Mouse (Mus musculus) heart, embryonic 12.5 days (tissue): ENCODE data around the gene Lrrtm4. TPM values are rescaled to one million over a fixed set of nuclear protein-coding genes. Genes with fewer than 3 reads are reported as not detected.

Experiments
- ATAC-seq: fragments of 200-750 bp; cut with Nextera tagmentation; 2 replicates; pipeline ENCODE4 v1.8.0; 2017; ENCODE audit warnings: moderate TSS enrichment, moderate library complexity; ENCODE audit not compliant: insufficient number of reproducible peaks, low FRiP score
- H3K27ac ChIP-seq: fragments of 300-500 bp; sonication (generic); 2 replicates; pipeline ENCODE4 v1.5.1; 2016; ENCODE audit warnings: mild to moderate bottlenecking, moderate library complexity; ENCODE audit not compliant: poor library complexity, severe bottlenecking
- H3K27me3 ChIP-seq: fragments of 300-500 bp; sonication (generic); replicated peaks from 2 replicates; pipeline ENCODE4 v1.6.1; 2016; ENCODE audit warnings: mild to moderate bottlenecking, moderate library complexity
- H3K36me3 ChIP-seq: fragments of 300-500 bp; sonication (generic); 2 replicates; pipeline ENCODE4 v1.6.1; 2016; ENCODE audit warnings: mild to moderate bottlenecking, moderate library complexity
- H3K4me1 ChIP-seq: fragments of 300-500 bp; sonication (generic); replicated peaks from 2 replicates; pipeline ENCODE4 v1.6.1; 2016; ENCODE audit warnings: mild to moderate bottlenecking
- H3K4me2 ChIP-seq: fragments of 300-500 bp; sonication (generic); 2 replicates; pipeline ENCODE4 v1.6.1; 2016; ENCODE audit warnings: mild to moderate bottlenecking, moderate library complexity
- H3K4me3 ChIP-seq: fragments of 300-500 bp; sonication (generic); 2 replicates; pipeline ENCODE4 v1.5.1; 2016; ENCODE audit warnings: mild to moderate bottlenecking
- H3K9ac ChIP-seq: fragments of 300-500 bp; sonication (generic); 2 replicates; pipeline ENCODE4 v1.6.1; 2016; ENCODE audit warnings: mild to moderate bottlenecking, moderate library complexity
- H3K9me3 ChIP-seq: fragments of 300-500 bp; sonication (generic); replicated peaks from 2 replicates; pipeline ENCODE4 v1.6.1; 2016; ENCODE audit warnings: mild to moderate bottlenecking, moderate library complexity
- WGBS: fragments of 180-500 bp; shearing (Covaris S2); methylation state at CpG from one replicate; pipeline ENCODE4 v1.1.7; 2016; 5-methylcytosine and 5-hydroxymethylcytosine counted together
- polyA plus RNA-seq: library from polyadenylated mRNA; unstranded; fragments of >200 nt; fragmentation: Nextera tagmentation; extraction: Ambion mirVana; gene quantifications from 2 replicates; pipeline ENCODE4 v1.2.1, GENCODE M21; 2016

Lrrtm4 gene
- polyA plus RNA-seq, 1 experiment from 2014 or later = 1.4 TPM

DNA sequence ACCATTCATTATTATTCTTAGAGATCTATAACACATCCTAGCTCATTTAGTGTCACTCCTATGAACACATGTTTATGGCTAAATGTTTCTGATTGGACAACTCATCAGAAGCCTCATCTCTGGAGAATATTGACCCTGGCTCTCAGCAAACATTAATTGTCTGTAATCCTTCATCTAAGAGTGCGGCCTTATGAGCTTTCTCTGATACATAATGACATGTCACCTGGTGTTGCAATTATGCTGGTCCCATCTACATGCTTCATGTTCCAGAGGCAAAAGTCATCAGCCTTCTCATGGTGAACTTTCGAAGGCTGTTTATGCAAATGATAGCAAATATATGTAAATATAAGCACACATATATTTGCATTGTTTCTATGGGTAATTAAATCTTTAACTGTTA is 163.7 kb downstream of the Lrrtm4 start:
- no peak overlapping the region for H3K9ac ChIP-seq
- 81% methylated on average over 2 of the region's 2 CpGs for WGBS
- no peaks in the 10 kb centered on the region for H3K4me1 ChIP-seq
- no peak overlapping the region for H3K4me2 ChIP-seq
- no peak for ATAC-seq
- no peaks in the 10 kb centered on the region for H3K27me3 ChIP-seq
- H3K4me3 ChIP-seq = no peak overlapping the region
- H3K9me3 ChIP-seq = no peaks in the 10 kb centered on the region
- H3K27ac ChIP-seq = no peak overlapping the region
- no peaks in the 10 kb centered on the region for H3K36me3 ChIP-seq

DNA sequence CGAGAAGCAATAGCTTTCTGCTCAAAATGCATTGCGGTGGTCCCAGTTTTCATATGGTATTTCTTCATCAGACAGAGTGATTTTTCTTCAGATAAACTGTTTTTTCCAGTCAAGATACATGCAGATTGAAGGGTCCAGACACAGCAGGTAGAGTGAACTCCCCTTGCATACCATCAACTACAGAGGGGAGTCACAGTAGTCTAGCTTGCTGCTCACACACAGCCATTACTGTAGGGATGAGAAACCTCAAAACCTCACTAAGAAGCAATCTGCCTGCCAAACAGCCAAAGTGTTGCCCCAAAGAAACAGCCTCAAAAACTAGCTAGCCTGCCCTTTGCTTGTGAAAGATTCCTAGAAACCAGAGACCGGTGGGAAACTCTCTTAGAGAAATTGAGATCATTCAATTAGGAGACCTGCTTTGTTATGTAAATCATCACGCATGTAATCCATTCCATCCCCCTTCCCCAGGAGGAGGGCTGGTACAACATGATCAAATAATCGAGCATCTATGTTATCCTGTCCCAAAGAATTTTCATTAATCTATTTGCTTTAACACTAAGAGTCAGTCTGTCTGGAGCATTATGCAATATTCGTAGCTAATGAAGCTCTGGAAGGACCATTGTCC is 166.9 kb downstream of the Lrrtm4 start:
- no peaks in the 10 kb centered on the region for H3K36me3 ChIP-seq
- WGBS = 70% methylated on average over 6 of the region's 6 CpGs
- ATAC-seq = no peak
- H3K4me1 ChIP-seq = no peaks in the 10 kb centered on the region
- no peaks in the 10 kb centered on the region for H3K27me3 ChIP-seq
- H3K9me3 ChIP-seq = no peaks in the 10 kb centered on the region
- H3K27ac ChIP-seq = no peak overlapping the region
- H3K4me2 ChIP-seq = no peak overlapping the region
- H3K9ac ChIP-seq = no peak overlapping the region
- no peak overlapping the region for H3K4me3 ChIP-seq

- no peaks in the 10 kb centered on the region for H3K36me3 ChIP-seq
- H3K9me3 ChIP-seq = no peaks in the 10 kb centered on the region
- ATAC-seq = no peak
- no peak overlapping the region for H3K27ac ChIP-seq
- H3K27me3 ChIP-seq = no peaks in the 10 kb centered on the region
- H3K9ac ChIP-seq = no peak overlapping the region
- WGBS = 67% methylated on average over 1 of the region's 1 CpGs
- H3K4me2 ChIP-seq = no peak overlapping the region
- H3K4me3 ChIP-seq = no peak overlapping the region
- no peaks in the 10 kb centered on the region for H3K4me1 ChIP-seq
Observed at GRCm38 (mm10) chr6:80186791-80187190, 168.1 kb downstream of the Lrrtm4 start.

DNA sequence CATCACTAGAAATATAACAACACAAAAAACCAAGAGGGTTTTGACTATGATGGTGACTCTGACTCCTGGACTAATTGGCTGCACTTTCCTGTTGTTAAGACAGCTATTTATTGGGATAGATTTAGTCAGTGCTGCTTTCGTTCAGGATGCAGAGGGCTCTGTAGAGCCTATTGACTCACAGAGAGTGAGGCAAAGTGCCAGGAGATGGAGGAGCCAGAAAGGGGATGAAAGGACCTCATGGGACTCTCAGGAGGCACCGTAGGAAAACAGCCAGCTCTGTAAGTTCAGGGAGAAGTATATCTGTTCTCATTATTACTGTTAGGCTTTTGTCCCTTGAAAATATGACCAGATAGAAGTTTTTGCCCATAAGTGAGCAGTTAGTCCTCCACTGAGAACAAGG is 190.8 kb downstream of the Lrrtm4 start:
- H3K4me3 ChIP-seq = no peak overlapping the region
- H3K9ac ChIP-seq = no peak overlapping the region
- no peak overlapping the region for H3K4me2 ChIP-seq
- no peaks in the 10 kb centered on the region for H3K4me1 ChIP-seq
- no peak for ATAC-seq
- H3K36me3 ChIP-seq = no peaks in the 10 kb centered on the region
- H3K9me3 ChIP-seq = no peaks in the 10 kb centered on the region
- no peak overlapping the region for H3K27ac ChIP-seq
- 48% methylated on average over 2 of the region's 2 CpGs for WGBS
- no peaks in the 10 kb centered on the region for H3K27me3 ChIP-seq

DNA sequence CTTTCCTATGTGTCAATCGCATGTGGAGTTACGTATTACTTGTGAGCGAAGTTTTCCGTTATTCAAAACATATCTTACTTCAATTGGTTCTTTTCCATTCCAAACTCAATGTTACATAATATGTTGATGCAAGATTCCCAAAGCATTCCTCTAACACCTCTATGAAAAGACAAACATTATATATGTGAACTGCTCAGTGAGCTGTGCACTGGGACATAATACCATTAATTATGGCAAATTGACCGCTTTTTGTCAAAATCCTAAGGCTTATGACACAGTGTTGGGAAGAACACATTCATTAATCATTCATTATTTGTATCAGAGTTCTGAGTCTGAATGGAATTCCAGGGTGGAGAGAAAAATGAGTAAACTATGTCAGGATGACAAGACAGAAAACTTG is 191.6 kb downstream of the Lrrtm4 start:
- Histone ChIP-seq H3K27me3 (no peaks in the 10 kb centered on the region), H3K4me2 (no peak overlapping the region)
- 89% methylated on average over 5 of the region's 5 CpGs for WGBS

DNA sequence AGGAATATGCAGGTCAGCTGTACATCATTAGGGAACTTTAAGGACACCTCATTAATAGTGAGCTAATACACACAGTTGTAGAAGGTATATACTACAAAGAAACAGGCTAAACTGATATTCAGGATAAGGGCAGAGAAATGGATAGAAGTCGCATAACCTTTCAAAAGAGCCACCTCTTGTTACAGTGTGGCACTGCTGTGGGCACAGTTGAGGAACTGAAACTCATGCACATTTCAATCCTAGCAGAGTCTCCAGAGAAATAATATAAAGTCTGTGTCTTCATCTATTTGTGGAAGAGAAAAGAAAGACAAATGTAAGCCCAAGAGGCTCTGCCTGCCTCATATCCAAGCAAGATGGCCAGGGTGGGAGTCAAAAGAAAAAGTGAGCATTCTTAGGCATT is 242.9 kb downstream of the Lrrtm4 start:
- H3K36me3 ChIP-seq = no peaks in the 10 kb centered on the region
- no peak for ATAC-seq
- no peaks in the 10 kb centered on the region for H3K27me3 ChIP-seq
- H3K4me3 ChIP-seq = no peak overlapping the region
- no peak overlapping the region for H3K9ac ChIP-seq
- no peak overlapping the region for H3K4me2 ChIP-seq
- no peak overlapping the region for H3K27ac ChIP-seq
- H3K4me1 ChIP-seq = no peaks in the 10 kb centered on the region
- WGBS = 91% methylated on average over 1 of the region's 1 CpGs
- no peaks in the 10 kb centered on the region for H3K9me3 ChIP-seq

More for the DNA sequence above, 191.6 kb downstream of the Lrrtm4 start:
- Histone ChIP-seq H3K9ac (no peak overlapping the region), H3K4me1 (no peaks in the 10 kb centered on the region), H3K36me3 (no peaks in the 10 kb centered on the region), H3K9me3 (no peaks in the 10 kb centered on the region), H3K27ac (no peak overlapping the region), H3K4me3 (no peak overlapping the region)
- no peak for ATAC-seq

DNA sequence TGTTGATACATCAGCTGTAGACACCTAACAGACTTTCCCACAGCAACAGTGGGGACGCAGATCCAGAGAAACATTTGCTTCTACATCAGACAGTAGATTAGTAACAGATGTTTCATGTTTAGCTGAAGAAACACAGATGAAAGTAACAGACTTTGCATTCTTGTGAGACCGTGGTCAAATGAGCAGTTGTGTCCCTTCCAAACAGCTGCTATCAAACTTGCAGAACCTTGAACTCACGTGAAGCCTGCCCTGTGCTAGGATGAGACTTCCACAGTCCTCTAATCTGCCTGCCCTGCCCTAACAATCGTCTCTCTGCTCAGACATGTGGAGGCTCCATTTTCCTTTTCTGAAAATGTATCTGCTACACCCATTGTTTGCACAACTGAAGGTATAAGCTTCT is 245.3 kb downstream of the Lrrtm4 start:
- 56% methylated on average over 4 of the region's 4 CpGs for WGBS
- ATAC-seq = no peak
- no peak overlapping the region for H3K9ac ChIP-seq

DNA sequence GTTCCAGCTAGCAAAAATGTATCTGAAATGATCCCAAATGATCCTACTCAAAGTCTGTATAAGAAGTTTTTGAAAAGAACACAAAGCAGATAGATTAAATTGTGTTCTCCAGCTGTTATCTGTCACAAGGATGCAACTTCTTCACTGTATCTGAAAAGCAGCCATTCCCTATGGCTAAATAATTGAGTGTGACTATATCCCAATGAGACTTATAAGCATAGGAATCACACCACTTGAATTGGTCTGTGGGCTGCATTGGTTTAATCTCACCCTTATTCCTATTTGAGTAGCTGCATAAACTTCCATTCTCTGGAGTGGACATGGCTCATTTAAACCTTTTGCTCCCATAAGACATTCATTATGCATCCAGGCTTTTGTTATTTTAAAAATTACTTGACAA is 245.9 kb downstream of the Lrrtm4 start:
- H3K9ac ChIP-seq = no peak overlapping the region
- H3K27ac ChIP-seq = no peak overlapping the region
- no peak overlapping the region for H3K4me2 ChIP-seq
- H3K4me1 ChIP-seq = no peaks in the 10 kb centered on the region
- H3K36me3 ChIP-seq = no peaks in the 10 kb centered on the region
- no peak for ATAC-seq
- no peaks in the 10 kb centered on the region for H3K9me3 ChIP-seq
- H3K4me3 ChIP-seq = no peak overlapping the region
- no peaks in the 10 kb centered on the region for H3K27me3 ChIP-seq

More for the DNA sequence above, 245.3 kb downstream of the Lrrtm4 start:
- Histone ChIP-seq H3K27ac (no peak overlapping the region), H3K9me3 (no peaks in the 10 kb centered on the region), H3K4me2 (no peak overlapping the region), H3K27me3 (no peaks in the 10 kb centered on the region), H3K4me3 (no peak overlapping the region), H3K4me1 (no peaks in the 10 kb centered on the region), H3K36me3 (no peaks in the 10 kb centered on the region)

DNA sequence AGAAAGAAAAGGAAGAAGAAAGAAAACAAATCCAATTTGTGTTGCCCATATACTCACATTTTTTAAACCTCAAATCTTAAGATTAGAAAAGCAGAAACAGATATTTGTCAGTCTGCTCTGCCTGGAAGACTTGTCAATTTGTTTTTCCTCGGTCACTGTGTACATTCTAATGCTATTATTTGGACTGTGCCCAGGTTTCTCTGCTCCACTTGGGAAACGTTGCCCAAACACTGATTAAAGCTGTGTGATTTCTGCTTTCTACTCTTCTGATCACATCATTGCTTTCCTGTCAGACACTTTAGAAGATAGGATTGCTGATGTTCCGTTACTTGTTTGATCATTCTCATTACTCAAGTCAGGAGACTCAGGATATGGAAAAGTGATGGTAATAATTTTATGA is 247.1 kb downstream of the Lrrtm4 start:
- WGBS = 52% methylated on average over 3 of the region's 3 CpGs
- no peak overlapping the region for H3K4me3 ChIP-seq
- no peaks in the 10 kb centered on the region for H3K9me3 ChIP-seq

DNA sequence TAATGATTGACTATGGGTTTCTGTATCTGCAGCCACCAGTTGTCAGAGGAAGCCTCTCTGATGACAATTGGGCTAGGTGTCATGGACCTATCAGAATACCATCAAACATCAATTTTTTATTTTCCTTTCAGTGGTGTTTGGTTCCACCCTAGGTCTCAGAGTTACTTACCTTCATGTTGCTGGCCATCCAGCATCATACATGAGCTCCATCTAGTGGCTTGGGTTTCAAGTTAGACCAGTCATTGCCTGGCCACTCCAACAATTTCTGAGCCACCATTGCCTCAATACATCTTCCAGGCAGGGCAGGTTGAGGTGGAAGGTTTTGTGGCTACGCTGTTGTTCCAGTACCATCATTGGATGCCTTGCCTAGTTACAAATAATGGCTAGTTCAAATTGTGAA is 268.3 kb downstream of the Lrrtm4 start:
- Histone ChIP-seq H3K9ac (no peak overlapping the region), H3K36me3 (no peaks in the 10 kb centered on the region), H3K27me3 (no peaks in the 10 kb centered on the region), H3K4me3 (no peak overlapping the region), H3K9me3 (no peaks in the 10 kb centered on the region), H3K27ac (no peak overlapping the region), H3K4me1 (no peaks in the 10 kb centered on the region), H3K4me2 (no peak overlapping the region)
- WGBS = 87% methylated on average over 1 of the region's 1 CpGs
- no peak for ATAC-seq

More for the DNA sequence above, 247.1 kb downstream of the Lrrtm4 start:
- Histone ChIP-seq H3K27ac (no peak overlapping the region), H3K4me2 (no peak overlapping the region), H3K27me3 (no peaks in the 10 kb centered on the region), H3K36me3 (no peaks in the 10 kb centered on the region), H3K9ac (no peak overlapping the region), H3K4me1 (no peaks in the 10 kb centered on the region)
- no peak for ATAC-seq

- no peak for ATAC-seq
- Histone ChIP-seq H3K27ac (no peak overlapping the region), H3K4me1 (no peaks in the 10 kb centered on the region), H3K9ac (no peak overlapping the region), H3K9me3 (no peaks in the 10 kb centered on the region), H3K36me3 (no peaks in the 10 kb centered on the region), H3K4me2 (no peak overlapping the region), H3K27me3 (no peaks in the 10 kb centered on the region), H3K4me3 (no peak overlapping the region)
Observed at GRCm38 (mm10) chr6:80301871-80302270, 283.2 kb downstream of the Lrrtm4 start.

DNA sequence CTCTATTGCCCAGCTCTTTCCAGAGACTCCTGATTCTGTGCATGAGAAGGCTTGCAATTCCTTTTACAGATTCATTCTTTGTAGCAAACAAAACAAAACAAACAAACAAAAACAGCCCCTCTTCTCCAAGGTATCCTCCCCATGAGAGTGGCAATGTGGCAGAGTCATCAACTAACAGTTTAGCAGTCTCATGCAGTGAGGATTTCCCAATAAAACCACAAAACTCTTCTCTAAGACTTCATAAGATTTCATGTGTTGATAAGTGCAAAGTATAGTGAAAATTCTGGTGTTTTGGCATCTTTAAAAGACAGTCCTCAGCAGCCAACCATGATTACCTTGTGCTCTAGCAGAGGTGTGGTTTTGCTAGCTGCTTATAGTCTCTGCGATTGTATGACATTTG is 284.9 kb downstream of the Lrrtm4 start:
- H3K27ac ChIP-seq = no peak overlapping the region

More for the DNA sequence above, 284.9 kb downstream of the Lrrtm4 start:
- Histone ChIP-seq H3K9ac (no peak overlapping the region), H3K9me3 (no peaks in the 10 kb centered on the region), H3K27me3 (no peaks in the 10 kb centered on the region), H3K36me3 (no peaks in the 10 kb centered on the region), H3K4me1 (no peaks in the 10 kb centered on the region), H3K4me3 (no peak overlapping the region), H3K4me2 (no peak overlapping the region)
- ATAC-seq = no peak
- 85% methylated on average over 1 of the region's 1 CpGs for WGBS
